20 mouse cellular contexts compared by ENCODE assay signal in the genomic region with DNA sequence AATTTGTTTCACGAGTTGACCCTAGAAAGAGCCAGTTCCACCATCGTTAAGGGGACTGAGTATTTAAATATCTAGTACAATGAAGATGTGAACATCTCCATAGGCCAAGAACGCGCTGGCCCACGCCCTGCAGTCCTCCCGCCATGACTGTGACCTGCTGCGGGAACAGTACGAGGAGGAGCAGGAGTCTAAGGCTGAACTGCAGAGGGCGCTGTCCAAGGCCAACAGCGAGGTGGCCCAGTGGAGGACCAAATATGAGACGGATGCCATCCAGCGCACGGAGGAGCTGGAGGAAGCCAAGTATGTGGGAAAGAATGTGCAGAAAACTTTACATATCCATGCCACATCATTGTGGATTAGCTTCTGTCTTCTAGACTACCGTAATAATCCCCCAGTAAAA. TPM values are rescaled to one million over a fixed set of nuclear protein-coding genes. Genes with fewer than 3 reads are reported as not detected.
"Had no signal": no experiment of that assay in that cellular context is flagged by ENCODE, and none has a peak within 500 bp of the region (broad histone marks: within the 10 kb centered on the region; RNA-seq: fewer than 3 reads in every experiment).

No protein-coding gene starts in this region.

- H3K9me3 ChIP-seq: kidney, embryonic 15.5 days; limb, embryonic 10.5 days; limb, embryonic 13.5 days; liver, embryonic 12.5 days; liver, embryonic 15.5 days; lung, embryonic 15.5 days had no signal

- H3K4me1 ChIP-seq: kidney, embryonic 15.5 days; limb, embryonic 10.5 days; limb, embryonic 13.5 days; liver, embryonic 12.5 days; liver, embryonic 15.5 days; lung, embryonic 15.5 days had no signal

- H3K27ac ChIP-seq: kidney, embryonic 15.5 days; limb, embryonic 10.5 days; limb, embryonic 13.5 days; liver, embryonic 12.5 days; liver, embryonic 15.5 days; lung, embryonic 15.5 days had no signal

- H3K27me3 ChIP-seq: kidney, embryonic 15.5 days; limb, embryonic 13.5 days; liver, embryonic 12.5 days; liver, embryonic 15.5 days; lung, embryonic 15.5 days had no signal

- ATAC-seq: liver, embryonic 12.5 days had no signal

- DNase-seq: kidney, adult 8-10 months; kidney, postnatal 10 days; kidney, postnatal 36 days; liver; lung, adult 18-20 months; lung, postnatal 10 days; lung, postnatal 36 days; midbrain, embryonic 14.5 days; thymus, postnatal 25 days had no signal

- H3K36me3 ChIP-seq: kidney, embryonic 15.5 days; limb, embryonic 10.5 days; limb, embryonic 13.5 days; liver, embryonic 12.5 days; liver, embryonic 15.5 days; lung, embryonic 15.5 days had no signal

- H3K9ac ChIP-seq: kidney, embryonic 15.5 days; limb, embryonic 13.5 days; liver, embryonic 12.5 days; liver, embryonic 15.5 days; lung, embryonic 15.5 days had no signal

- H3K4me3 ChIP-seq: kidney, embryonic 15.5 days; limb, embryonic 10.5 days; limb, embryonic 13.5 days; liver, embryonic 12.5 days; liver, embryonic 15.5 days; lung, embryonic 15.5 days had no signal

RNA-seq across cellular contexts. Expression of a gene that starts 8.4 kb away (rescaled TPM):
- total RNA-seq: megakaryocyte-erythroid progenitor cell, adult 5-6 weeks had no signal
- polyA plus RNA-seq: midbrain, embryonic 11.5 days; small intestine, adult 2 months had no signal

RNA-seq across cellular contexts. Expression of a gene that starts 20.7 kb away (rescaled TPM):
- total RNA-seq: megakaryocyte-erythroid progenitor cell, adult 5-6 weeks had no signal
- polyA plus RNA-seq: kidney, embryonic 15.5 days; limb, embryonic 10.5 days; liver, embryonic 12.5 days; lung, embryonic 15.5 days; midbrain, embryonic 11.5 days; small intestine, adult 2 months; spleen, adult 2 months; thymus, postnatal 0 days had no signal

RNA-seq across cellular contexts. Expression of a gene that starts 46.3 kb away (rescaled TPM):
- total RNA-seq: megakaryocyte-erythroid progenitor cell, adult 5-6 weeks had no signal
- polyA plus RNA-seq: kidney, embryonic 15.5 days; limb, embryonic 10.5 days; liver, embryonic 12.5 days; midbrain, embryonic 11.5 days; small intestine, adult 2 months; spleen, adult 2 months had no signal
